Mouse (Mus musculus) megakaryocyte, embryonic 14.5 days (primary cell): ENCODE measurements around the gene Parp1. TPM values are rescaled to one million over a fixed set of nuclear protein-coding genes. Genes with fewer than 3 reads are reported as not detected.
"Not testable (repeated sequence)": the region's sequence is repeated elsewhere in the genome, so short reads cannot be mapped to it uniquely, and the experiment has no call there.

Source experiments
- H3K27me3 ChIP-seq: replicated peaks from 2 replicates; pipeline ENCODE3; 2012; ENCODE audit warnings: inconsistent platforms
- H3K36me3 ChIP-seq: replicated peaks from 2 replicates; pipeline ENCODE3; 2012; ENCODE audit warnings: low read length, inconsistent platforms, mixed read lengths
- H3K4me1 ChIP-seq: 2 replicates; pipeline ENCODE4 v1.6.1; 2012; ENCODE audit warnings: inconsistent platforms
- H3K4me3 ChIP-seq: replicated peaks from 2 replicates; pipeline ENCODE3; 2012; ENCODE audit warnings: moderate library complexity, mild to moderate bottlenecking, inconsistent platforms
- H3K9me3 ChIP-seq: 2 replicates; pipeline ENCODE4 v1.6.1; 2012; ENCODE audit warnings: inconsistent platforms
- FLI1 ChIP-seq: IDR thresholded peaks from 2 replicates; pipeline ENCODE4 v1.6.1; 2012; ENCODE audit warnings: low read length, inconsistent platforms, mixed read lengths
- GATA1 ChIP-seq: IDR thresholded peaks from 3 replicates; pipeline ENCODE4 v1.6.1; 2012; ENCODE audit warnings: mixed read lengths, low read length, inconsistent platforms, borderline replicate concordance
- polyA plus RNA-seq: library from polyadenylated mRNA; stranded (reverse); fragments of >175 nt; gene quantifications from 2 replicates; pipeline ENCODE4 v1.2.3, GENCODE M21; 2012; ENCODE audit warnings: low replicate concordance; ENCODE audit not compliant: insufficient read depth

The Parp1 gene
- polyA plus RNA-seq, 1 experiment = 59.2 TPM

- Histone ChIP-seq H3K4me3 (no peak overlapping the region), H3K9me3 (no peaks in the 10 kb centered on the region), H3K4me1 (peaks cover 20% of the 10 kb centered on the region), H3K27me3 (no peaks in the 10 kb centered on the region), H3K36me3 (peaks cover 92% of the 10 kb centered on the region)
- TF ChIP-seq FLI1 (no peak), GATA1 (no peak)
These were observed 7.8 kb downstream of the Parp1 start for GRCm38 (mm10) chr1:180576524-180576923.

GRCm38 (mm10) chr1:180577837-180578236, 9.1 kb downstream of the Parp1 start:
- H3K9me3 ChIP-seq = no peaks in the 10 kb centered on the region
- H3K4me3 ChIP-seq = no peak overlapping the region
- H3K36me3 ChIP-seq = peaks cover 93% of the 10 kb centered on the region
- peaks cover 9% of the 10 kb centered on the region for H3K4me1 ChIP-seq
- no peaks in the 10 kb centered on the region for H3K27me3 ChIP-seq
- TF ChIP-seq FLI1 (no peak), GATA1 (no peak)

GRCm38 (mm10) chr1:180587792-180588442, 19.2 kb downstream of the Parp1 start:
- Histone ChIP-seq H3K9me3 (no peaks in the 10 kb centered on the region), H3K4me3 (no peak overlapping the region), H3K27me3 (no peaks in the 10 kb centered on the region), H3K4me1 (no peaks in the 10 kb centered on the region), H3K36me3 (peaks cover 100% of the 10 kb centered on the region)
- TF ChIP-seq FLI1 = no peak

GRCm38 (mm10) chr1:180600578-180600977, 31.9 kb downstream of the Parp1 start:
- Histone ChIP-seq H3K27me3 (no peaks in the 10 kb centered on the region), H3K36me3 (peaks cover 95% of the 10 kb centered on the region), H3K4me3 (no peak overlapping the region), H3K9me3 (no peaks in the 10 kb centered on the region), H3K4me1 (0 out of 2 replicates have a peak, but pooled peaks cover 3% of the 10 kb centered on the region)
- TF ChIP-seq GATA1 = no peak
- TF ChIP-seq FLI1 = no peak

- Histone ChIP-seq H3K4me3 (no peak overlapping the region), H3K36me3 (peaks cover 84% of the 10 kb centered on the region), H3K4me1 (peaks cover 6% of the 10 kb centered on the region), H3K9me3 (no peaks in the 10 kb centered on the region), H3K27me3 (no peaks in the 10 kb centered on the region)
- TF ChIP-seq FLI1 (no peak), GATA1 (no peak)
These were observed 33.1 kb downstream of the Parp1 start for GRCm38 (mm10) chr1:180601806-180602205.

- peaks cover 17% of the 10 kb centered on the region for H3K4me1 ChIP-seq
- TF ChIP-seq FLI1 = no peak
- no peak for TF ChIP-seq GATA1
- peaks cover 2% of the 10 kb centered on the region for H3K27me3 ChIP-seq
- H3K9me3 ChIP-seq = peaks cover 9% of the 10 kb centered on the region
- H3K36me3 ChIP-seq = peaks cover 56% of the 10 kb centered on the region
- H3K4me3 ChIP-seq = no peak overlapping the region
These were observed 35.9 kb downstream of the Parp1 start for GRCm38 (mm10) chr1:180604579-180604978.

- H3K27me3 ChIP-seq = peaks cover 3% of the 10 kb centered on the region
- no peak overlapping the region for H3K4me3 ChIP-seq
- H3K9me3 ChIP-seq = peaks cover 9% of the 10 kb centered on the region
- peaks cover 41% of the 10 kb centered on the region for H3K36me3 ChIP-seq
- TF ChIP-seq FLI1 (no peak), GATA1 (no peak)
- H3K4me1 ChIP-seq = peaks cover 17% of the 10 kb centered on the region
These were observed 37.4 kb downstream of the Parp1 start for GRCm38 (mm10) chr1:180606106-180606505.

GRCm38 (mm10) chr1:180606796-180607577, 38.3 kb downstream of the Parp1 start:
- Histone ChIP-seq H3K4me1 (peaks cover 17% of the 10 kb centered on the region), H3K4me3 (no peak overlapping the region), H3K27me3 (peaks cover 7% of the 10 kb centered on the region), H3K36me3 (peaks cover 32% of the 10 kb centered on the region), H3K9me3 (peaks cover 9% of the 10 kb centered on the region)
- TF ChIP-seq FLI1 (no peak), GATA1 (no peak)

GRCm38 (mm10) chr1:180607578-180607879, 38.8 kb downstream of the Parp1 start:
- H3K36me3 ChIP-seq = peaks cover 28% of the 10 kb centered on the region
- peaks cover 7% of the 10 kb centered on the region for H3K27me3 ChIP-seq
- H3K4me3 ChIP-seq = no peak overlapping the region
- no peak for TF ChIP-seq GATA1
- TF ChIP-seq FLI1 = no peak
- H3K4me1 ChIP-seq = peaks cover 17% of the 10 kb centered on the region
- peaks cover 9% of the 10 kb centered on the region for H3K9me3 ChIP-seq

- Histone ChIP-seq H3K27me3 (peaks cover 10% of the 10 kb centered on the region), H3K4me1 (peaks cover 14% of the 10 kb centered on the region)
- H3K9me3 ChIP-seq, H3K36me3 ChIP-seq, H3K4me3 ChIP-seq: not testable (repeated sequence)
These were observed 43.1 kb downstream of the Parp1 start for GRCm38 (mm10) chr1:180611842-180612241.

GRCm38 (mm10) chr1:180616762-180617161, 48.0 kb downstream of the Parp1 start:
- Histone ChIP-seq H3K4me1 (0 out of 2 replicates have a peak, but pooled peaks cover 5% of the 10 kb centered on the region), H3K4me3 (no peak overlapping the region), H3K36me3 (no peaks in the 10 kb centered on the region), H3K9me3 (0 out of 2 replicates have a peak, but pooled peaks cover 6% of the 10 kb centered on the region), H3K27me3 (peaks cover 18% of the 10 kb centered on the region)
- TF ChIP-seq GATA1 = no peak
- TF ChIP-seq FLI1 = no peak
